Mouse (Mus musculus) telencephalon, adult 2 months (tissue): Measurements from ENCODE around the gene Arpc2.

ENCODE experiments used
- DNase-seq: peaks from one replicate; pipeline ENCODE4 v3.0.0-alpha.2; 2011; ENCODE audit warnings: low read depth, low spot score

The Arpc2 gene

DNA sequence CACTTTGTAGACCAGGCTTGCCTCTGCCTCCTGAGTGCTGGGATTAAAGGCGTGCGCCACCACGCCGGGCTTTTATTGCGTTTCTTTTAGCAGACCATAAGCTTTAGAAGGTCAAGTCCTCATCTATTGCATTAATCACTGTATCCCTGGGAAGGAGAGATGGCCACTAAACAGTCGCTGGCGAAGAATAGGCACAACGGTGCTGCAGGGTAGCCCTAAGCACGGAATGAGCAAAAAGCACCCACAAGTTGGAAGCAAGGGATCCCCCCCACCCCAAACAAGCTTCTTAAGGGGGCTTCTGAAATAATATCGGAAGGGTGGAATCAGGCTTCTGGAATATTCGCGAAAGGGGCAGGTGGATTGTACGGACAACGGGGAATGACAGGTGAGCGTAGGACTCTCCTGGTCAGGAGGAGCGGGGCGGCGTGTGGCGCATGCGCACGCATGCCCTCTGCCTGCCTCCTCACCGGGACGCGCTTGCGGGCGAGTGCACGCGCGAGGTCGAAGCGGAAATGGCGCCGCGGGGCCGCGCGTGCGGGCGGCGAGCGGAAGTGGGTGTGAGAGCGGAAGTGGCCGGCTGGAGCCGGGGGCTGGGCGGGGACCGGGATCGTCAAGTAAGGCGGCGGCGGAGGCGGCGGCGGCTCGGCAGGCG lies at the start of gene Arpc2:
Gene Arpc2, plus strand, starts transcription at position 147 of the 652 bp plus-strand sequence.
- peak; percentile 90 for DNase-seq

DNA sequence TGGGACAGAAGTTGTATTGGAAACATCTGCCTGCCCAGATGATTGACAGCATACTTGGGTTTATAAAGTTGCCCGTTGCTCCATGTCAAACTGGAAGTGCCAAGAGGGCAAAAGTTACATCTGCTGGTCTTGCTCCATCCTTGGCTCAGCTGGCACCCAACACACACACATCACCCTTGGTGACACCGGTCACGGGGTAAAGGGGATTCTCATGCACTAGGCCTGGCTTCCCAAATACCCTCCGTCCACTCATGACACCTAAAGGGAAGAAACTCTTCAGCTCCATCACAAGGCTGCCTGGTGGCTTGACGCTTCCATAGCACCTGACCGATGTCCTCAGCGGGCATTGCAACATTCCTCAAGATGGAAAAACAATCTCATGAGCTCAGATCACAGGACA lies 45.4 kb upstream of the Arpc2 start:
- no peak for DNase-seq

DNA sequence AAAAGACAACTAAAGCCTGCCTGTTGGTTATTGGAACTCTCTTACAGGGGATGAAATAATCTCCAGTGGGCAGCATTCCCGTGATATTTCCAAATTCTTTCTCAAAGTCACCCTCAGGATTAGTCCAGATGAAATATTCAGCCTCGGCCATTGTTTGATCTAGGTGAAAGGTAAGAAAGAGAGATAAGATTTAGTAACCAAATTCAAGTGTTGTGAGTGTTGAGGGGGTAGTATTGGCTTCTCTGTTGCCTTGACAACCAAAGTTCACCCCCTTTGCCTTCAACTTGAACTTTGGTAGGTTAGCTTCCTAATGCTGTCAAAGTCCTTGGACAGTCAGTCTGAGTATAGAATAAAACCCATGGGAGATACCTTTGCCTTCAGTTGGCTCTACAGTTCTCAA lies 43.2 kb upstream of the Arpc2 start:
- DNase-seq, result no peak

DNA sequence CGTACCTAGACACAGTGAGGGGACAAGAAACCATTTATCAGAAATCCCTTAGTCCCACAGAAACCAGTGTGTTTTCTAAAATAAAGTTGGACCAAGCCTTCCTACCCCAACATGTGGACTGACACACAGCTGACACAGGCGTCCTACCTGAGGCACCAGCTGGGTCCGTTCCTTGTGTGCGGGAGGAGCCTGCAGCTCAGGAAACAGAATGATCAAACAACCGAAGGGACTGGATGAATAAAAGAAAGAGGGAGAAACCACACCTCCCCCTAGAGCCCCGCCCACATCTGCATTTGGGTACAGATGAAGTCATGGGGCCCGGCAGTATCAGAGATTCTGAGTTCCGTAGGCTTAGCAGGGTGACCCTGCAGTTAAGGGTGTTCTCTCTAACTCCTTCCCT lies 41.4 kb upstream of the Arpc2 start, which contains the start of gene Cxcr1:
Gene Cxcr1, minus strand, starts transcription at position 187 of the 400 bp plus-strand sequence.
- DNase-seq, result no peak

DNA sequence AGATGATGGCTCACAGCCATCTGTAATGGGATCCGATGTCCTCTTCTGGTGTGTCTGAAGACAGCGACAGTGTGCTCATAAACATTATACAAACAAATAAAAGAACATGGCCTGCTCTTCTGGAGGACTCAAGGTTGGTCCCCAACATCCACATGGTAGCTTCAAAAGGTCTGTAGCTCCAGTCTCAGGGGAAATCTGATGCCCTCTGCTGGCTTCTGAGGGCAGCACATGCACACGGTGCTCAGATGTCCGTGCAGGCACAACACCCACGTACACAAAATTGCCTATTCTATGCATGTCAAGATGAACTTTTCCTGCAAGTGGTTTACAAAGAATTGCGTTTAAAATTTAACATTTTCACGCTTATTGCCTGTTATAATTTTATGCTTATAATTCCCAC lies 39.9 kb upstream of the Arpc2 start:
- DNase-seq, result no peak

DNA sequence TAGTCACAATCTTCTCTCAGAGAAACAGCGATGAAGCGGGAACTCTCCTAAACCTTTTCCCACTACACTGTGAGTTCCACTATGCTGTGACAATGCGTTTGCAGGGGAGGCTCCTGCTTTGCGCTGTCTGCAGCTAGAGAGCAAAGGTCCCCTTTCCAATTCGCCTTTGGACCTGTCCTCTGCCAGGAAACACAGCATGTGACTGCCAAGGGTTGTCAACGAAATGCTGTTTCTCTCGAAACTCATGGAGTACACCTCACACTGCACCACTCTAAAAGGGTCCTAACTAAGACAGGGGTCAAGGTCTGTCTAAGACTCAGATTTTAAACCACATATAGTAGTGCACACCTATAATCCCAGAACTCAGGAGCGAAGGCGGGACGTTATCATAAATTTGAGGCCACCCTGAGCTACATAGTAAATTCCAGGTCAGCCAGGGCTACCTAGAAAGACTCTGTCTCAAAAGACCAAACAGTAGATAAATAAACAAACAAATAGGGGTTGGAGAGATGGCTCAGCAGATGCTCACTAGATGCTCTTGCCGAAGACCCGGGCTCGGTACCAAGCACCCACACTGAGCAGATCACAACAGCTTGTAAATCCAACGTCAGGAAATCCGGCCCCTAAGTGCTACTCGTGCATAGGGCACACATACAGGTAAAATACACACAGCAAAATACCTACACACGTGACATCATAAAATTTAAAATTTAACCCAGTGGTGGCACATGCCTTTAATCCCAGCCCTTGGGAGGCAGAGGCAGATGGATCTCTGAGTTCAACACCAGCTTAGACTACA lies 39.1 kb upstream of the Arpc2 start:
- no peak for DNase-seq

DNA sequence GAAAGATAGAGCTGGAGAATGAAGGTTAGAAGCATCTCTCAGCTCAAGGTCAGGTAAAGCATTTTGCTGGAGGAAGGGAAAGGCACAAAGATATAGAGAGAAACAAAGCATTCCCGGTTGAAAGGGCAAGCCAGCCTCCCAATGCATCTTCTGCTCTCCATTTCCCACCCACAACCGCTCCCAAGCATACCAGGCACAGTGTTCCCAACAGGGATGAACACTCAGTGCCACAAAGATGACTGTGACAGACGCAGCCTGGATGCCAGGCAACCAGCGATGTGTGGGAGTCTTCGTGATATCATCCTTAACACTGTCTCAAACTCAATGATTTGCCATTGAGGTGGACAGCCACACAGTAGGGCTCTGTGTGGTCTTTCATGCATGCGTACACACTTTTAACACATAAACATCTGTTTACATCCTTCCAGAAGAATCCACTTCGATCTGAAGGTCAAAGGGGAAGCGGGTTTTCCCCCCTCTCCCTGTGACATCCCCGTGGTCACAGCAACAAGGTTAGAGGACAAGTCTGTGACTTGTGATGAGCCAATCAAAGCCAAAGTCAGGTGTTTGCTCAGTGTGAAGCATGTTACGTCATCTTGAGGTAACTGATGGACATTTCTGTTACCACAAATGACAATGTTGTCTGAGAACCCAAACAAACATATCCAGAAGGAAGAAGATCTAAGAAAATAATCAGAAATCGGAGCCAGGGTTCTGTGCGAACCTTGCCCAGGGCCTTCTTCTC lies 38.0 kb upstream of the Arpc2 start:
- DNase-seq, result peak; percentile 55

DNA sequence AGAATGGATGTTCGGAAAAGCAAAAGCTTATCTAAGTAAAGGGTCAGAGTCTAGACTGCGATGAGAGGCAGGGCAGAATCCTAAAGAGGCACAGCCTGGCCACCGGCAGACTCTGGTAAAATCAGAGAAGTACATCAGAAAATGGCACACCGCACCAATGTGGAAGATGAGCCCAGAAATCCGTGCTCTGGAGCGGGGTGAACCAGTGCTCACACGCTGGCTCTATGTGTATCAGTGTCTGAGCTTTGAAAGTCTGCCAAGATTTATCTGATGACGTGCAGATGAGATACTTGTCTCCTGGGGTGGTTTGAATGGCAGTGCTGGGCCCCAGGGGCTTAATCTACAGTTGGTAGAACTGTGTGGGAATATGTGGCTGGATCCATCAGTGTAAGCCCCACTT lies 36.8 kb upstream of the Arpc2 start:
- DNase-seq, result no peak

DNA sequence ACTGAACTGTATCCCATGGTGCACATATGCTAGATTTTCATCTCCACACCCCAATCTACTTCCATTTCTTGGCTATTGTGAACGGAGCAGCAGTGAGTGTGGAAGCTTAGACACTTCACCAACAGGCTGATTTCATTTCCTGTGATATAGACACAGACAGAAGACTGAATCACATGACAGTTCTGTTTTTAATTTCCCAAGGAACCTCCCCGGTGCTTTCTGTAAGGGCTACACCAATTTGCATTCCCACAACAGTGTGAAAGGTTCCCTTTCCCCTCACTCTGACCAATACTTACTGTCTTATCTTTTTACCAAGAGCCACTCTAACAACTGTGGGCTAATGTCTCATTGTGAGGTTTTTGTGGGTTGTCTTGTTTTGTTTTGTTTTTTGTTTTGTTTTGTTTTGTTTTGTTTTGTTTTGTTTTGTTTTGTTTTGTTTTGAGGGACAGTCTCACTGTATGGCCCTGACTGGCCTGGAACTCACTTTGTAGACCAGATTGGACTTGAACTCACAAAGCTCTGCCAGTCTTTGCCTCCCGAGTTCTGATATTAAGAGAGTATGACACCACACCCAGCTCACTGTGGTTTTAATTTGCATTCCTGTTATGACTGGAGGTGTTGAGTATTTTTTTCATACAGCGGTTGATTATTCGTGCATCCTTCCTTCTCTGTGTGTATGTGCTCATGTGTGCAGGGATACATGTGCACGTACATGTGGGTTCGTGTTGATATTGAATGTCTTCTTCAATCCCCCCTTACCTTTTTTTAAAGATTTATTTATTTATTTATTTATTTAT lies 34.6 kb upstream of the Arpc2 start:
- DNase-seq, result no peak

DNA sequence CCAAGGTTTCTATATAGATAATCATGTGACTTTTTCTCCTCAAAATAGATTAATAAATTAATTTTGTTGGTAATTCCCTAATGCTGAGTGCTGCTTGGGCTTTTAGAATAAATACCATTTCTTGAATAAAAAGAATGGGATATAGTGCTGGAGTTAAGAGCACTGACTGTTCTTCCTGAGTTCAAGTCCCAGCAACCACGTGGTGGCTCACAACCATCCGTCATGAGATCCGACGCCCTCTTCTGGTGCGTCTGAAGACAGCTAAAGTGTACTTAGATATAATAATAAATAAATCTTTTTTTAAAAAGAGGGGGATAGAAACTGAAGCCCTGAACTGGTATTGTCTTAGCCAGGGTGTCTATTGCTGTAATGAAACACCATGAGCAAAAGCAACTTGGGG lies 32.4 kb upstream of the Arpc2 start:
- DNase-seq, result no peak

DNA sequence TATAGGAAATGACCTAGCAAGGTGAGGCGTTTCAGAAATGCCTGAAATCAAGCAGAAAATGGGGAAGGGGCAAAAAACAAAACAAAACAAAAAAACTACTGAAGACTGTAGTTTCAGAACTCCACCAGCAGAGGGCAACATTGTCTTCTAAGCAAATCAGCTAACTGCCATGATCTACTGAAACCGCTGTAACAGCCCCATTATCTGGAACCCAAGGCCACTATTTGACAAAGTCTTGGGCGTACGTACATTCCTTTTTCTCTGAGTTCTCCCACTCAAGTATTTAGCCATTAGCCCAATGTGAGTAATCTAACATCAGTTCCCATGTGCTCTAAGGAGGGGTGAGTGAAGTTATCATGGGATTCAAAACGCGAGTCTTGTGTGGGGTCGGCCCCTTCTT lies 30.0 kb upstream of the Arpc2 start:
- peak; percentile 32 for DNase-seq

DNA sequence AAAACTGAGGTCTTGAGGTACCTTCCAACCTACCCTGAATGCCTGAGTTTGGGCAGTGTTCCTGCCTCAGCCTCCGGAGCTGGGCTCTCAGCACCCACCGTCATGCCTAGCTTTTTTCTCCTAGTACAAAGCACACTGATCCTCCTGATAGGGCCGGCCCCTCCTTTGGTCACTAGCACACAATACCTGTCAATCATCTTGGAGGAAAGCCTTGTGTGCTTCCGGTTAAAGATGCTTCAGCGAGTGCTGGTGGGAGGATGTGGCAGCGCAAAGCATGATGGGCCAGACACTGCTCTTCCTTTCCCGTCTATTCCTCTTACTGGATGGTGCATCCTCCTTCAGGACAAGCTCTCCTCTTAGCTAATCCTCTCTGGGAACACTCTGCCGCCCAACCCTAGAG lies 29.2 kb upstream of the Arpc2 start:
- no peak for DNase-seq

DNA sequence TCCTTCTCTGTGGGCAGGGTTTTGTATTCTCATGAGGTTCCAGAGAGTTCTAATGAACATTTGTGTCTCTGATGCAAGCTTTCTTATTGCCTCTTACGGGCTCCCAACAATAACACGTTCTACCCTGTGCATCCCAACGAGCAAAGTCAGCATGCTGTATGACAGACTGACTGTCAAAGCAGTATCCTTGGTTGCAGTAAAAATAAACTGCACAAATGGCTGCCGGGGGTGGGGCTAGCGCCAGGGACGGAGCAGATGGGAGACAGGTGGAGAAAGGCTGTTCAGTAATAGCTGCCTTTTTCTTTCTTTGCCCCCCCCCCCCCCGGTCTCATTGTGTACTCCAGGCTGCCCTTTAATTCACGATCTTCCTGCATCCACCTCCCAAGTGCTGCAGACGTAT lies 28.0 kb upstream of the Arpc2 start:
- DNase-seq, result peak; percentile 35

DNA sequence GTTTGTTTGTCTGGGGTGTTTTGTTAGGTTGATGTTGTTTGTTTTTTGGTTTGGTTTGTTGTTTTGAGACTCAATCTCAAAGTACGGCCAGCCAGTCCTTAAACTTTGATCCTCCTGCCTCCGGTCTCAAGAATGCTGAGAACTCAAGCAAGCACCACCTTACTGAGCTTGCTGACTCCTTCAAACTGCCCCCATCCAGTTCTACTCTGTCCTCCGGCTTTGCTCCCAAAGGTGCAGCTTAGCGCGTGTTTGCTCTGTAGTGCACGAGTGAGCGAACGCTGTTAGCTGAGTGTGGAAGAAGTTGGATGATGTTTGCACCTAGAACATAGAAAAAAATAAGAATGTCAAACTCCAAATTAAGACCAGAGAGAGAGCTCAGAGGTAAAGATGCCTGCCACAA lies 26.9 kb upstream of the Arpc2 start:
- DNase-seq, result no peak

DNA sequence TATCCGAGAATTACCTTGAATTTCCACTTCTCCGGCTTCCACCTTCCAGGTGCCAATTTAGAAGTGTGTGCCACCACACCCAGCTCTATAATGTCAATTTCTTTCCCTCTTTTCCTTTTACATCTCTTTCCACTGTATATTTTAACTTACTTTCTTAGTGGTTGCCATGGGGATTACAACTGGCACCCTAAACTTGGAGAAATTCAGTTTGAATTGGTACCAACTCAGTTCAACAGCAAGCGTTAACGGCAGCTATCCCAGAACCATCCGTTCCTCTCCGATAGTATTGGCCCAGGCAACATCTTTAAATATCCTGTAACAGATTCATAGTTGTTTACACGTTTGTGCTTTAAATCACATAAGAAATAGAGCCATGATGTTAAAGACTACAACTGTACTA lies 16.0 kb upstream of the Arpc2 start:
- DNase-seq, result no peak

DNA sequence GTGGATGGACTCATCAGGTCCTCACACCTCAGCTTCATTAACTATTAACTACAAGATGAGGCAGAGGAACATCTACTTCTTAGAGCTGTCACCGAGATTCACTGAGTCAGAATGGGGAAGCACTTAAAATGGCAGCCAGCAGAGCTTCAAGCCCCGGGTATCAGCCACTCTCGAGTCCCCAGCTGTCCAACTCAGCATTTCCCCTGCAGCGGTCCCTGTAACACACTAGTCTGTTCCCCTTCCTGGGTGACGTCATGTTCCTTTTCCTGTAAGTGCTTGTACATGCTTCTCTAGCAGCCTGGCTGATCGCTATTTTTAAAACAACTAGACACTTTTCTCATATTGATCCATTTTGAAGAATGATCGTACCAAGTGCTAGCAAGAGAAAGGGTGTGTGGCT lies 8.6 kb upstream of the Arpc2 start:
- peak; percentile 57 for DNase-seq

DNA sequence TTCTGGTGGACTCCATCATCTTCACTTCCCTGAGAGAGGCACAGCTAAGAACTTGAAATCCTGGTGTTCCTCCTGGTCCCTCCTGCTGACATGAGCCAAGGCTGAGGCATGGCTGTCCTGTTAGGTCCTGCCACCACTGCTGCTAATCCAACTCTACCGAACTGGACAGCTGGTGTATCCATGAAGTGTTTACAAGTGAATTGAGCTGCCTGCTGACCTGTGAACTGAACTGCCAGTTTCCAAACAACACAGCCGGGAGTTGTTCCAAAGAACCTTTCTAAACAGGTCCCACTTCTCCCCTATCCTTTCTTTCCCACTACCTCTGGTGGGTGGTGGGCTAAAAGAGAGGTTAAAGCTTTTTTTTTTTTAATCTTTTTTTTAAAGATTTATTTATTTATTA lies 5.9 kb upstream of the Arpc2 start:
- no peak for DNase-seq

DNA sequence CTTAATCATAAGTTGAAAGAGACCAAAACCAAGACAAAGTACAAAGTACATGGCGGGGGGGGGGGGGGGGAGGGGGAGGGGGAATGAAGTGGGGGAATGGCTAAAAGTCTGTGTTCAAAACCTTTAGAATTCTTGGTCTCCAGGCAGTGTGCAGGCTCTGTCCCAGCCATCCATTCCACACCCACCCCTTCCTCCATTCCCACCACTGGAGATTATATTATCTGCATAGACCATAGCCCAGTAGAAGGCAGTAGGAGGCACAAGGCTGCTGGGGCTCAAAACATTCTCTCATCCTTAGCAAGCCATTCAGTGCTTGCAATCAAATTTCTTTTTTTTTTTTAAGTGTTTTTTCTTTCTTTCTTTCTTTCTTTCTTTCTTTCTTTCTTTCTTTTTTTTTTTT lies 4.9 kb upstream of the Arpc2 start:
- no peak for DNase-seq

DNA sequence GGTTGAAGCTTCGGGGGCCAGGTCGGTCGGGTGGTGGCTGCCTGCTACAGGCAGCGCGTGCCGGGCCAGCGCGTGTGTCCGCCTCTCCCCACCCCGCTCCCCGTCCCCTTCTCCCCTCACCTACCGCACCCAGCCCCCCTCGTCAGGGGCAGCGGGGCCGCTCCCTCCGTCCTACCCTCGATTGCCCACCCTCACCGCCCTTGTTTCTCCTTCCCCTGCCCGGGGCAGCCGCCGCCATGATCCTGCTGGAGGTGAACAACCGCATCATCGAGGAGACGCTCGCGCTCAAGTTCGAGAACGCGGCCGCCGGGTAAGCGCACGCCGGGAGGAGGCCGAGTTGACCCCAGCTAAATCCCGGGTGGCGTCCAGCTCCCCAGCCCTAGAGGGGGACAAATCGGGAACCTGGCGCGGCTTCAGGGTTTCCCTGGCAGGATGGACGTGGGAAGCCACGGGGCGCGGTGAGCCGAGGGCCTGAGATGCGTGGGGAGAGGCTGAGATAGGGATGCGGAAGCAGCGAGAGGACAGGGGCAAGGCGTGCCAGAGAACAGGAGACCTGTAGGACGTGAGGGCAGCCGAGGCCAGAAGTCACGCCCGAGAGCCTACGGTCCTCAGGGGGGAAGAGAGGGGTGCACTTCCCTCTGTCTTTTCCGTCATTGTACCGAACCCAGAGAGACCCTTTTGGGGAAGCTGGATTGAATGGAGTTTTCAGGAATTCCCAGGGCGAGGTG lies 870 bp downstream of the Arpc2 start:
- no peak for DNase-seq

DNA sequence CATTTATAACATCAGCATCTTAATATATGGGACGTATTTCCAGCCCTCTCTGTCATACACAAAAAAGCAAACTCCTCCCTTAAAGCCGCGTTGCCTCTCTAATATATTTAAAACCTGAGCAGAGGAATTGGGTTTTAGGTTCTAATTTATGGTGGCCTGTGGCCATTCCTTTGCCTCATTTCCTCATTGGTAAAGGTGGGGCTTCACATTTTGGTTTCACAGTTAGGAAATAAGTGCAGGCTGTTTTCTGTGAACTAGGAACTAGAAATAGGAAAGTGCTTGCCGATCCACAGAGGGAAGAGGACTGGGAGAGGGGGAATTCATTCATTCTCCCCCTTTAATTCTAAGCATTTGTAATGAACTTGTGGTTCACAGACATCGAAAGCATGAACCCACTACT lies 1.8 kb downstream of the Arpc2 start:
- DNase-seq, result no peak

DNA sequence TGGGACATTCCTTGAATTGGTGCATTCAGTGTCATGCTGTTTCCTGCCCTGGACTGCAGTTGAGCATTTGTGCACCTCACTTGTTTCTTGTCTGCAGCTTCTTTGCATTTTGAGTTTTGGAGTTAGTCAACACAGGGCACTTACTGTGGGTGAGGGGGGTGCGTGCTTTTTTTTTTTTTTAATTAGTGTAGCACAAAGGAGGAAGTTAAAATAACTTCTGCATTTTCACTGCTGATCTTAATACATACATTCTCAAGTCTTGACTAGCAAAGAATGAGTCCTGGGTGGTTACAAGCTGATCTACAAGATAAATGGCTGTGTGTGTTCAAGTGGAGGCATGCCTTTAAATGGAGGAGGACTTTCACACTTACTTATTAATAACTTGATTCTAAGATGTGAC lies 2.3 kb downstream of the Arpc2 start:
- no peak for DNase-seq
